Mouse (Mus musculus): ENCODE measurements around the gene Zbtb20.

The Zbtb20 gene

DNA sequence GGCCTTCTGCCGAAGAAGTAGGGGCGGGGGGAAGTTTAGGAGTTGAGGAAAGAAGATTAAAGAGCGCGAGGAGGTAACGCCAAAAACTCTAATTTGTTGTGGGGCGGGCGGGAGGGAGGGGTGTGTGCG lies at the start of gene Zbtb20:
TSS of gene Zbtb20 (plus strand) at position 30 of the 129 bp plus-strand sequence.
- no peak for DNase-seq (ENCODE audit: low read depth, low spot score)

DNA sequence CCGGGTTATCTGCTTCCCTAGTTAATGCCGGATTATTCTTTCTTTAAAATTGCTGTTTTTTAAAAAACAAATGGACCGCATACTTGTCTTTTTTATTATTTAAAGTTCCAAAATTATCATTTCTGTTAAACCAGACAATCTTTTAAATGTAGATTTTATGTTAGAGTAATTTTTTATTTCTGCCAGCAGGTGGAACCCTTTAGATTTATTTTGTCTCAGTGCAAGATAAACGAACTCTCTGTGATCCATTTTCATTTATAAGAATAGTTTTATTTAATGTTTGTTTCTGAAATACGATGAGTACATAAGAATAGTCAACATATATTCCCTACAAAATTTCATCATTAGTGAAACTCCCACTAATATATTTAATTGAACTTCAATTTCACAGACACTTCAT lies 39.7 kb upstream of the Zbtb20 start:
- peak; percentile 4 for DNase-seq (ENCODE audit: low read depth, low spot score)

DNA sequence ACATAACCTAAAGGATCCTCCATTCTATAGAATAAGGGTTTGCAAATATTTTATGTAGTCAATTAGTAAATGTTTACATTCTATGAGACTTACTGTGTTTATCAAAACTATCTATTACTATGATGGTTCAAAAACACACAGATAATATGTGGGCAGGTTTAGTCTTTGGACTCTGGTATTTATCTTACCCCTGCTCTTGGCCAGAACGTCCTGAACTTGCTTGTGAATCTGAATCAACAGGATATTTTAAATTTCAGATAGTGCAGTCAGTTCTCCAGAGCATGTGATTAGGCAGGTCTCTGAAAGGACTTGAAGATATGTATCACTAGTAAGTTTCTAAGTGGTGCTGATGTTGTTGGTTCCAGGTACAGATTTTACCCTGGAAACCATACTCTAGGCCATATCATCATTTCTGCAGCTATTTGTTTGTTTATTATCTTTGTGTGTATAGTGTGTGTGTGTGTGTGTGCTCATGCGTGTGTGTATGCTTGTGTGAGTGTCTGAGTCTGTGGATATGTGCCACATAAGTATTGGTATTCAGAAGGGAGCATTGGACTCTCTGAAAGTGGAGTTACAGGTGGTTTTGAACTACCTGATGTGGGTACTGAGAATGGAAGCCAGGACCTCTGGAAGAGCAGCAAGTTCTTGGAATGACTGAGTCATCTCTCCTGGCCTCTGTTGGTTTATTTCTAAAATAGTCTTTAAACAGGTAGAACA lies 39.1 kb upstream of the Zbtb20 start:
- DNase-seq (ENCODE audit: low read depth, low spot score), result no peak

DNA sequence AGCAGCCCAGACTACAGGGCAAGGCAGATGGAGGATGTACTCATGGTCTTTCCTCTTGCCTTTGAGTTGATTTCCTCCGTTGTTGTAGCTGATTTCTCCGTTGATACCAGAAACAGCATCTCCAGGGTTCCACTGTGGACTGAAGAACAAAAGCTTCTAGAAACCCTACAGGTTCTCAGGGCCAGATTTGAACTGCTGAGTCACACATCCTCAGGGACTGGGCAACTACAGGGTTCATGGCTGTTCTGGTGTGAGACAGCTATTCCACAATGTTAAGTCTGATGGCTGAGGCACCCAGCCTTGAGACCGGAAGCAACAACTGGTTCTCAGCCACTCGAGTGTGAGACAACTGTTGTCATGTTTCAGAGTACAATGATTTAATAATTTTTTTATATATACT lies 37.5 kb upstream of the Zbtb20 start:
- no peak for DNase-seq (ENCODE audit: low read depth, low spot score)

DNA sequence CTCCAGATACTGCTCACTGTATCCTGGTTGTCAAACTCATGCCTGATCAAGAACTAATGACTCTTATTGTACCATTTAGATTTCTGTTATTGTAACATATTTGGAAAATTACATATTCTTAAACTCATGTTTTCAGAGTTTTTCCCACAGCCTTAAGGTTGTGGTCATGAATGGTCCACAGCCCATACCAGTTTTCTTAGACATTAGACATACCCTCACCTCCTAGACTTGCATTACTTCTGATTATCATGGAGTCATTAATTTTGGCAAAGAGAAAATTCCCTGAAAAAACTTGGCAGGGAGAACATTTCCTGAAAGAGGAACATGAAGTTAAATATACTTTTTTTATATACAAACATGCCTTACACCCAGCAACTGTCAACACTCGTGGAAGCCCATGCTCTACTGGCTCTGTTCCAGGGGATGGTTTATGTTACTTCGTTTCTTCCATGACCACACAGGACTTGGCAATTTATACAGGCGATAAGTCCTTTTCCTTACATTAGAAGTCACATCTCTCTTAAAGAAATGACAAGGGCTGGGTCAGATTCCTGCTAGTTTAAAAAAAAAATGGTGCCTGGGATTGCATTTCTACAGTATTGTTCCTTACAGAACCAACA lies 18.0 kb upstream of the Zbtb20 start:
- no peak for DNase-seq (ENCODE audit: low read depth, low spot score)

DNA sequence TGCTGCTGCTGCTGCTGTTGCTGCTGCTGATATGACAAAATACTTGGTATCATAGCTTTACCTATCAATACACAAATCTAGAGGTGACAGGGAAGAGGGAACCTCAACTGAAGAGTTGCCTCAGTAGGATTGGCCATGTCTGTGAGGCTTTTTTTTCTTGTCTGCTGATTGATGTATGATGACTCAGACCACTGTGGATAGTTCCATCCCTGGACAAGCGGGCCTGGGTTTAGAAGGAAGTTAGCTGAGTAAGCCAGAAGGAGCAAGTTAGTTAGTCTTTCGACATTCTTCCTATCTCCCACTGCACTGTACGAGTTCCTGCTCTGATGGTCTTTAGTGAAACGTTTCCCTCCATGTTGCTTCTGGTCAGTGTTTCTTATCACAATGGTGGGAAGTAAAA lies 16.4 kb upstream of the Zbtb20 start:
- no peak for DNase-seq (ENCODE audit: low read depth, low spot score)

DNA sequence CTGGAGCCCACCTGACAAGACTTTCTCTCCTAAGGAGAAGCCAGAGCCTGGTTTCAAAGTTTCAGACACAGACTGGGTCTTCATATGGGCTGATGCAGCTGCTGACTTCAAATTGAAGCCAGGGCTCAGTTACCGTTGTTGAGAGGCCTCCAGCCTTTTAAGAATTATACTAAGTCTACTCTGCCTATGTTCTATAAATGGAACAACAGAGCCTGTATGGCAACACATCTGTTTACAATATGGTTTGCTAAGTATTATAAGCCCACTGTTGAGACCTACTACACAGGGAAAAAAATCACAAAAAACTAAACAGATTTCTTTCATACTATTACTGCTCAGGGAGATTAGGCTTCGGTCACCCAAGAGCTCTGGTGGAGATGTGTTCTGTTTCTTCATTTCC lies 12.4 kb upstream of the Zbtb20 start:
- no peak for DNase-seq (ENCODE audit: low read depth, low spot score)

DNA sequence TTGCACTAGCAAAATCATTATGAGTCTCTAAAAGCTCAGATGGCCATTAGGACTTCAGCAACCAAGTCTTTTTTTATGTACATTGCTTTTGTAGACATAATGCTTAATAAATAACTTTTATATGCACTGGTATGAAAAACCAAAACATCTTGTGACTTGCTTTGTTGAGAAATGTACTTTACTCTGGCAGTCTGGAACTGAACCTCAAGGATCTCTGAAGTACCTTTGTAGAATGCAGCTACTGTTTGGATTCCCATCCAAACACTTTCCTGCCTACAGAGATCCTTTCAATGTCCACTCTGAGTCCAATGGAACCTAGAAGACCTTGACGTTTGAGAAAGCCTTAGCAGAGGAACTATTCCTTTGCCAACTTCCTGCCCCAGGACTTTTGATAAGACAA lies 9.6 kb upstream of the Zbtb20 start:
- no peak for DNase-seq (ENCODE audit: low read depth, low spot score)

DNA sequence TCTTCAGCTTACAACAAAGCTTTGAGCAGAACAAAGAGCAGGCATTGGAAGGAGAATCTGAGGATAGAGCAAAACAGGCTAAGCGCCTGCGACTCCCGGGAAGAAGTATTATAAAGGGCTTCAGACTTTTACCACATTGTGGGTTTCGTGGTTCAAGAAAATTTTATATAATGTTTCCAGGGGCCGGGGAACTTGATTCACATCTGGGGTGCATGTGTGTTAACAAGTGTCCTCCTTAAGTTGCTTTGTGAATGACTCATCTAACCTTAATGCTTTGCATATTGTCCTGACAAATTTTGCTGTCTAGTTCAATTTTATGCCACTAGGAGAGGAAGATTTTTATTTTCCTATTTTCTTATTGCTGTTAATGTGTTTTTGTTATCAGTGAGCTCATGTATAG lies 3.6 kb upstream of the Zbtb20 start:
- no peak for DNase-seq (ENCODE audit: low read depth, low spot score)

DNA sequence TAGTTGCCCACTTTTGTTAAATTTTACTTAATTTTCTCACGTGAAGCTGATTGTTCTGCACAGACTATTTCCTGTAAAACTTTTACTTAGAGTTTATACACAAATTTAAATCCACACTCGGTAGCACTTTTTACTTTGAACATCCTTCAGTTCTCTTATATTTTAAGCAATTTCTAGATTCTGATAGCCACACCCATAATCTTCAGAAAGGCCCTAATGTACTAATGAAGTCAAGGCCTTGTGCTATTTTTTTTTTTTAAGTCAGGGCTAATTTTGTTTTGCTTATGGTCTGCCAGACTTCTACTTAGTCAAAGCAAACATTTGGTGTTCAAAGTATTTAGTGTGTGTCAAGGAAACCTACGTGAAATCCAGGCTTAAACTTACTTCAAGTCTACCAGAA lies 1.7 kb upstream of the Zbtb20 start:
- no peak for DNase-seq (ENCODE audit: low read depth, low spot score)

DNA sequence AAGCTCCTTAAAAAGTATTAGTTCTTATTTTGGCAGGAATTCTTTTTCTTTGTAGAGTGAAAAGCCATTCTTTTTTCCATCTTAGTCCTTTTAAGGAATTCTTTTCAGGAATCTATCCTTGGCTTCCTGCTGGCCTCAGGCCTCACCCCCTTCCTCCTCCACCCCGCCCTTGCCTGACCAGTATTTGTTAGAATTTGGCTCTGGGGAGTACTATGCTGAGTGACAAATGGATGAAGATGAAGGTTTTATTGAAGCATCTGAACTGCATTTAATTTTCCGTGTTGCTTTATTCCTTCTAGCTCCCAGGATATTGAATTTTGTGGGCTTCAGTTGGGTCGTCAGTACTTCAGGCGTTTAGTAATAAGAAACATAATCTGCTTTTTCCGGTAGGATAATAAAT lies 1.2 kb upstream of the Zbtb20 start:
- no peak for DNase-seq (ENCODE audit: low read depth, low spot score)

DNA sequence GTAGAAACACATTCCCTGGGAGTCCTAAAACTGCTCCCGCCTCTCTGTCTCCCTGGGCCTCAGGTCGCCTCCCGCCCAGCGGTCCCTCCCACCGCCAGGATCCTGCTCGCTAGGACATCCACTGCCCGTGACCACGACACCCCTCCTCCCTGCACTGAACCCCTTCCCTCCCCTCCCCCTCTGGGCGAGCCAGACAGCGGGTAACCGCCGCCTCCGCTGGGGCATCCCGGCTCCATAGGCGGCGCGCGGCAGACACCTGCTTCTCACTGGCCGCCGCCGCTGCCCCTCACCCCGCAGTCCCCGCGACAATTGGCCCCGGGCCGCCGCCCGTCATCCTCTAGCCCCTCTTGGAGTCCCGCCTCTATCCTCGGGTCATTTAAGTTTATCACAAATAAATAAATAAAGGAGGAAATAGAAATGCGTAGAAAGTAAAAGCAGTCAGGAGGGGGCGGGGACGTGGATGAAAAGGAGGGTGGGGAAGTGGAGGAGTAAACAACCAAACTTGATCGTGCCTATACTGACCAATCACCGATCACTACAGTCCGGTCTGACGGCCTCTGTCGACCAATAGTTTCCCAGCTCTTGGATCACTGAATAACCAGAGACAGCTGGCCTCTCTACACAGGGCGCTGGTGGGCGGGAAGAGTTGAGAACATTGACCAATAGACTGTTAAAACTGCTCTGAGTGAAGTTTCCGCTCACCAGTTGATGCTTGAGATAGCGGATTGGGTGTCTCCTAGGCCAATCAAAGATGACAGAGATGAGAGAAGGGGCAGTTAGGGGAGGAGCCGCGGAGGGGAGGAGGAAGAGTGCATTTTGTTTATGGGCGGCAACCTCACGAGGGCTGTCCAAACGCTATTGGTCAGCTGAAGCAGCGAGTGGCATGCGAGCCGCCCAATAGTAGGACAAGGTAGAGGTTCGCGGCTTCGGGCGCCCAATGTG lies 500 bp upstream of the Zbtb20 start:
- DNase-seq (ENCODE audit: low read depth, low spot score), result peak; percentile 98

DNA sequence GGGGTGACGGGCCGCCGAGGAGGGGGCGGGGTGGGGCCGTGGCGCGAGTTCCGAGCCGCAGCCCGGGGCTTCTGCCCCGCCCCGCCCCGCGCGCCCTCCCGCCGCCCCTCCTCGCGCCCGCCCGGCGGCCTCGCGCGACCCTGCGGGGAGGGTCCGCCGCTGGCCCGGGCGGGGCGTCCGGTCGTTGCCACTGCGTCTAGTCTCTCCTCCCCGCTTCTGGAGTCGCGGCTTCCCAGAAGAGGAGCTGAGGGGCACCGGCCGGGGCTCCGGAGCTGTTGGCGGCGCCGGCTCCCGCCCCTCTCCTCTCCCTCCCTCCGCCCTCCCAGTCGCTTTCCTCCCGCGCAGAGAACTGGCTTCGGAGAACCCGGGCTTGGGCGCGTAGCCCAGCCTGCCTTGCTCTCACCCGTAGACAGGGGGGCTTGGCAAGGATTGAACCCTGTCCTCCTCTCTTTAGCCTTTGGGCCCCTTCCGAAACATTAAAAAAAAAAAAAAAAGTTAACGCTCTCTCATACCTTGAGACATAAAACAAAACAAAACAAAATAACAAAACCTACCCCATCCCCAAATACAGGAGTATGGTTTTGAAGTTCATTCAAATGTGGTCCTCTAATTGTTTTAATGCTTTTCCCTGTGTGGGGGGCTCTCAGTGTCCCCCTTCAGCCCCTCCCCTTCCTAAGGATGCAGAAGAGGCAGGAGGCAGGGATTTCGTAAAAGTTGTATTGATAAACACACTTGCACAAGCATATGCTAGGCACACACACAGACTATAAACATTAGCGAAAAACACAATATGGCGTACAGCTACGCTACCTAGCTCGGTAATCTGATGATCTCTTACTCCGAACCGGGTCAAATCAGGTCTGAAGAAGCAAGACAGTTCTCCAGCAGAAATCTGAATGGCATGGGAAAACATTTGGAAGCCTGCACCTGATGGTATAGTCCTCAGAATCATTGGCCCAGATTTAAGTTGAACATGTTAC lies 630 bp downstream of the Zbtb20 start:
- DNase-seq (ENCODE audit: low read depth, low spot score), result peak; percentile 62

DNA sequence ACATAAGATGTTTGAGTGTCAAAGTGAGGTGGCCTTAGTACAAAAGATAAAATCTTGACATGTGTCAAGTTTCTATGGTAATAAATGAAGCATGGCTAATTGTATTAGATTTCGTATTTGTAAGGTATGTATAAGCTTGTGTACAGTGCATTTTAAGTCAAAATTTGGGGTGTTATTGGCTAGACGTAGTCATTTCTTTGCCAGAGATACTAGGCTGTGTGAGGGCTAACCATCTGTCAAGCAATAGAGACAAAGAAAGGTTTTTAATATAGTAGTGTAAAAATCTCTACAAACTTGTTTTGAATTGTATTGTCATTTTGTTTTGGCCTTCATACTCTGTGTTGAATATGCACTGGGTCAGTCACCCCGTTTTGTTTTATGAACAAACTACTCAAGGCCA lies 4.4 kb downstream of the Zbtb20 start:
- DNase-seq (ENCODE audit: low read depth, low spot score), result no peak

DNA sequence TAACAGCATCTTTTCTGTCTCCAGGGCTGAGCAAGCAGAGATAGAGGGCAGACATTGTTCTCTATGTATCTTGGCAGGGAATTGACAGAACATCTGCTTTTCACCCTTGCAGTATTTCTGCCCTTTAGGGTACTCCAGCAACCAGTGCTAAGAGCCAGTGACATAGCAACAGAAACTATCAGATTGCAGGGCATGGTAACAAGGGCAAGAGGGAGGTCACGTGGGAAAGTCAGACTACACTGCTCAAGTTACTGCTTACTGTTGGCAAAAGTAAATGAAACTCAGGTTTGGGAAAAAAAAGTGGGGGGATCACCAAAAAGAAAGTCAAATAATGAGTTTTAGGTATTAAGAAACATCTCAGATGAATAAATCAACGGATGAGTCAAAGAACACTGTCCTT lies 9.9 kb downstream of the Zbtb20 start:
- DNase-seq (ENCODE audit: low read depth, low spot score), result no peak

DNA sequence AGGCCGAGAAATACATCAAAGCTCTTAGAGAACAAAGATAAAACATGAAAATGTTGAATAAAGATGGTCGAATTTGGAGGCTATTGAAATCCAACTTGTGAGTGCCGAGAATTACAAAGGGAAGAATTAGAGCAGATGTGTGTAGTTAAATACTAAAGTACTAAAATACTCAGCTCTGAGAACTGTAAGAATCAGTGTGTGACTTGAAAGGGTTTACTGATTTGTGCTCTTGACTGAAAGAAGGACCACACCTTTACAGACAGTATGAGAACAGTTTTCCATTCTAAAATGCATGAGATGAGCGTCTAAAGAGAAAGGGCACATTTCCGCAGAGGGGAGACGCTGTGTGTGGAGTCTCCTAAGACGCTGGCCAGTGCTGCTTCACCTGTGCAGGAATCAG lies 10.3 kb downstream of the Zbtb20 start:
- DNase-seq (ENCODE audit: low read depth, low spot score), result no peak

DNA sequence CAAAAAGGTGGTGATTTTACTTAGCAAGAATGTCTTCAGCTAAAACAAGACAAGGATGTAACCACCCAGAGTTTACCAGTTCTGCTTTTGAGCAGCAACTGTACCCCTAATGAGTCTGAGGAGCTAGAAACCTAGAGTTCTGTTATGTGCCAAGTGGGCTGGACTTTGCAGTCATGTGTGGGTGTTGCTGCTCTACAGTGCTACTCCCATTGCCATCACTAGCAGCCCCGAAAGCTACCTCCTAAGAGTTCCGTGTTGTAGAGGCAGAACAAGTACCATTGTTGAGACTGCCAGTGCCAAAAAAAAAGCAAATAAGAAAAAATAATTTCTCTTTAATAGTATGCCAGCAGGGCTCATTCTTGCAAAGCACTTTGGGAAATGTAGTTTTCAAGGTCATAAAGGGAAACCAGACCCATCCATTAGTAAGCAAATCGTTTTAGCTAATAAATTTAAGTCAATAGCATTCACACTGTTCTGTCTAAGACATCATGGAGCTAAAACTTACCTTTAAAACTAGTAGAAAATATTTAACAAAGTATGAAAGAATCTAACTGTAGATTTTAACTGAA lies 21.5 kb downstream of the Zbtb20 start:
- DNase-seq (ENCODE audit: low read depth, low spot score), result no peak

DNA sequence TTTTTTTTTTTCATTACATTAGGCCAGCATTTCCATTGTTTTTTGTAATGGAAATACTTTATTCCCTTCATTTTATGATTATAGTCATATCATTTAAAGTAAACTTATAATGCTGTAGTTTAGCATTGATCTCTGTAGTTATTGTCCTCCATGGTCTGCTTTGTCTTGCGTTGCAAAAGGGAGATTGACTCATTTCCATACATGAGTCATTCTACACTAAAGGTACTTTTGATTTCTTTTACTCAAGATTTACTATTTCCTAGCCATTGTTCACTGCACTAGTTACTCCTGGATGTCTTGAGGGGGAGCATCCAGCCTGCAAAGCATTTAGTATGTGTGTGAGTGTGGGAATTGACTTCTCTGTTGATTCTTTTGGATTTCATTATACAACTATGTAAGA lies 24.6 kb downstream of the Zbtb20 start:
- no peak for DNase-seq (ENCODE audit: low read depth, low spot score)

DNA sequence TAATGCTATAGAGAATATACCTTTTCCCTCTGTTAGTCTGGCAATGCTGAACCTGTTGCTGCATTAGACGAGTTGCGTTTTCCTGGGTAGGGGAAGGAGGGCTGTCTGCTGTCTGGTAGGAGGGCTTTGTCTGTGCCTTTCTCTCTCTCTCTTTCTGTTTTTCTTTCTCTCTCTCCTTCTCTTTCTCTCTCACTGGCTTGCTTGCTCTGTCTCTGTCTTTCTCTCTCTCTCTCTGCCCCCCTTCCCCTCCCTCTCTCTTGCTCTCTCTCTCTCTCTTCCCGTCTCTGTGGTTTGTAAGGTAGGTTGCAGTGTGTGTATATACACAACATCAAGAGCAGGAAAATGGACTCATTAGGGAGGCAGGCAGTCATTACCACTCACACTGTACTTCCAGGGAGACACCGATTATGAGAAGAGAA lies 31.6 kb downstream of the Zbtb20 start:
- DNase-seq (ENCODE audit: low read depth, low spot score), result peak; percentile 8

DNA sequence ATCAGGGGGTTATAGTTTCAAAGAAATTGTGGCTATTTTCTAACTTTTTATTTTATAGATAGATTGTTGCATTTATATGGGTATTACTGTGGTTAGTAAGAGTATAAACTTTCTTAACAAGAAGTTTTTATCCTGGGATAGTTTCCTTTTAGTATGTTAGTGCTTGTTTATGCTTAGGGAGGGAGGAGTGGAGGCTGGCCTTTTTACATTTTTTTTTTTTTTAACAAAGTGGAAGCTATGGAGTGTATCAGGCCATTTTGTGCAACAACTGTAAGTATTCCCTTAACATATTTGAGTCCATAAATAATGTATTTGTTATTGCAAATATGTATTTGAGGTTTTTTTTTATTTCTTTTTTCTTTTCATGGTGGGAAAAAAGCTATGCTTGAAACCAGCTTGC lies 32.7 kb downstream of the Zbtb20 start:
- DNase-seq (ENCODE audit: low read depth, low spot score), result no peak

DNA sequence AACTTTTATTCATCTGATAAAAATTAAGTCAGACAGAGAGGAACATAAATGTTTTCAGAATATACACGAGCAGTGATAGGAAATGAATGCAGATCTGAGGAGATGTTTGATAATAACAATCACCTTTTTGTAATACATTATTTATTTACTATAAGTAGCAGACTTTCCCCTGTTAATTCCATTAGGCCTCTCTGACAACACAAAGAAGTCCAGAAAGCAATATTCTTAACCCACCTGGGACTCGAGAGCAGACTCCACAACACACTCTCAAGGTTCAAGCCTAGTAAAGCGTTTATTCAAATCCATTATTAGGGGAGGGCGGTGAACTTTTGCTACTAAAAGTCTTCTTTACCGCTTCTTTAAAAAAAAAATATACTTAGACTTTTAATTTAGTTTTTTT lies 33.2 kb downstream of the Zbtb20 start:
- DNase-seq (ENCODE audit: low read depth, low spot score), result no peak

DNA sequence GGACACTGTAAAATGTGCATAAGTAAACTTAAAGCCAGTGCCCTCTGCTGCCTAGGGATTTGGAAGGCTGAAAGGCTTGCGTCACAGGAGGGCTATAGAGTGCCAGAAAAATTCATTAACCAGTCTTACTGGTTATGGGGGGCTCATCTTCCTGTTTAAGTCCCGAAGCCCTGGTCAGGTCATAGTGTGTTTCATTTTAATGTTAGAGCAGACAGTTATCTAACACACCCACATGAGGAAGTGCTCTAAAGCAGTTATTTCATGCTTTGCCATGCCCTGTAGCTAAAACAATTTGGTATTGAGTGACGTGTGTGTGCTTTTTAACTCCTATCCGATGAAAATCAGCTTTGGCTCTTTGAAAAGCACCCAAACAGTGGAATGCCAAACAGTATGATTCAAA lies 34.3 kb downstream of the Zbtb20 start:
- no peak for DNase-seq (ENCODE audit: low read depth, low spot score)
